Mouse (Mus musculus) small intestine, adult 2 months (tissue): ENCODE results near the gene Tspan9.

Source experiments
- CTCF ChIP-seq: fragments of 200-500 bp; IDR thresholded peaks from 2 replicates; pipeline ENCODE4 v1.5.1; 2012; ENCODE audit warnings: low read depth, mild to moderate bottlenecking, control low read depth, inconsistent platforms, low read length, moderate library complexity, mixed read lengths; ENCODE audit not compliant: insufficient replicate concordance, insufficient read length; ENCODE audit errors: extremely low read depth
- POLR2A ChIP-seq: fragments of 200-500 bp; IDR thresholded peaks from 2 replicates; pipeline ENCODE4 v1.6.1; 2012; ENCODE audit warnings: low read depth, mild to moderate bottlenecking, control low read depth, inconsistent platforms, low read length, moderate library complexity

DNA sequence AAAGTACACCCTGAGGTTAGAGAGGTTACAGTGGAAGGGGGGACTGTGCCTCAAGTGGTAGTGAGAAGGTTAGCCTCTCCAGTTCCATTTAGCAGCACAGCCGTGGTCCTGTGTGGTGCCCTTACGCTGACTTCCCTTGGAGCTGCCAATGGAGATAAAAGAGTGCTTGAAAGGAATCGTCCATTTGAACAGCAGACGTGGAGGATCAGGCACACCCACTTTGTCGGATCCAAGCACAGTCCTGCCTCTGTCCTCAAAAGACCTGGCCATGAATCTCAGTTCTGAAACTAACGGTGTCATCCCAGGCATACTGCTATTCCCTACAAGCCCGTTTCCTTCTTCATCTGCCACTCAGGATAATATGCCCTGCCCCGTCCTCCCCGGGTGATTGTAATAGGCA is 221.4 kb downstream of the Tspan9 start:
- no peak for TF ChIP-seq POLR2A
- TF ChIP-seq CTCF = no peak
